ENCODE assay signal across 8 mouse cellular contexts in the genomic region with DNA sequence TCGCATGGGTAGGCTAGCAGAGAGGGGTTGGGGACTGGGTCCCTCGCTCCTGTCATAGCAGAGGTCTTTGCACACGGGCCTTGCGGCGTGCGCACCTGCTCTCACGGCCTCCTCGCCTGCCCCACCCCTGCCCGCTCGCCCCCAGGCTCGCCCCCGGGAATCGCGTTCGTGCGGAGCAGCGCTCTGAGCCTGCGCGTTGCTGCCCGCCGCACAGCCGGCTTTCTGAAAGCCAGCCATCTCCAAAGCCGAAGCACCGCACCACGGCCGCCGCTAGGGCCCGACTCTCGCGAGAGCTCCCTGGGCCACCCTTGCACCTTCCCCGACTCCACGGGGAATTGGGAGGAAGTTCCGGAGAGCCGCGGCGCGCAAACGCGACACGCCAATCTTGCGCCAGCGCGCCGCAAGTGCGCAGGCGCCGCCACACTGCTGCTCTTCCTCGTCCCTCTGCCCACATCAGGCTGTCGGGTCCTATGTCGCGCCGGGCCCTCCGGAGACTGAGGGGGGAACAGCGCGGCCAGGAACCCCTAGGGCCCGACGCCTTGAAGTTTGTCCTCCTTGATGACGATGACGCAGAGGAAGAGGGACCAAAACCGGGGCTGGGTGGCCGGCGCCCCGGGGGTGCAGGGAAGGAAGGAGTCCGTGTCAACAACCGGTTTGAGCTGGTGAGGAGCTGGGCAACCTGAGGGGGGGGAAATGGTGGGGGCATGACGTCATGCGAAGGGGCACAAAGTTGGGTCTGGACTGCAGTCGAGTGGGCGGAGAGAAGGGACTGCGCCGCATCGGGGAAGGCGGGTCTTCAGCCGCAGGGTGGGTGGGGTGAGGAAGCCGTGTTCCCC. TPM values are rescaled to one million over a fixed set of nuclear protein-coding genes. Genes with fewer than 3 reads are reported as not detected.
A peak's percentile ranks its signal among the peaks of the same experiment; 100 is the strongest.
DNase-seq lines count a peak whose midpoint lies in the region; ATAC-seq and TF ChIP-seq lines count a peak whose summit lies in the region.

A gene (plus strand): TSS at position 351 of the 836 bp plus-strand sequence.

- WGBS in embryonic facial prominence, embryonic 14.5 days: under 1% methylated on average over 70 of the region's 75 CpGs
- WGBS in limb, embryonic 14.5 days: under 1% methylated on average over 62 of the region's 75 CpGs
- WGBS in midbrain, postnatal 0 days: under 1% methylated on average over 75 of the region's 75 CpGs

- H3K4me3 ChIP-seq in embryonic facial prominence, embryonic 14.5 days (ENCODE audit: low read depth, low read length): peak within 1 kb of the TSS; percentile 93
- peak within 1 kb of the TSS; percentile 63 for H3K4me3 ChIP-seq in limb, embryonic 14.5 days (replicated peaks; ENCODE audit: low read length)
- H3K4me3 ChIP-seq in midbrain, postnatal 0 days (ENCODE audit: low read depth, low read length): peak within 1 kb of the TSS; percentile 61

- H3K9ac ChIP-seq in embryonic facial prominence, embryonic 14.5 days (ENCODE audit: low read depth, low read length): peak within 1 kb of the TSS; percentile 97
- peak within 1 kb of the TSS; percentile 71 for H3K9ac ChIP-seq in limb, embryonic 14.5 days (ENCODE audit: low read depth, low read length, severe bottlenecking)
- H3K9ac ChIP-seq in midbrain, postnatal 0 days (replicated peaks; ENCODE audit: low read length, poor library complexity, severe bottlenecking): peak within 1 kb of the TSS; percentile 85

- peak; percentile 87; the same call in 1 of the 2 replicates for TF ChIP-seq POLR2A in limb, embryonic 14.5 days (IDR thresholded peaks at IDR 0.05; ENCODE audit: borderline replicate concordance, extremely low read depth, insufficient read depth, insufficient read length)

- peak; percentile 91 for DNase-seq in 3T3-L1 (ENCODE audit: low read depth, low spot score)
- peak; percentile 87 to 94 for DNase-seq in adrenal gland, postnatal 4 days (ENCODE audit: low spot score in 2 of 2)
- DNase-seq in embryonic facial prominence, embryonic 14.5 days (ENCODE audit: low spot score): peak; percentile 98
- peak; percentile 93 for DNase-seq in heart, adult 8-10 months (ENCODE audit: low spot score)
- peak; percentile 96 for DNase-seq in kidney, adult 9 months
- DNase-seq in limb, embryonic 14.5 days (ENCODE audit: low spot score): peak; percentile 93
- DNase-seq in midbrain, postnatal 0 days (ENCODE audit: low spot score): peak; percentile 99
- peak; percentile 84 to 92 for DNase-seq in spleen, postnatal 14 days (ENCODE audit: low spot score in 2 of 2)

- no peaks in the 10 kb centered on the region; the same call in 1 of the 2 replicates for H3K27me3 ChIP-seq in embryonic facial prominence, embryonic 14.5 days (replicated peaks; ENCODE audit: control insufficient read depth, insufficient read depth, low read length)
- H3K27me3 ChIP-seq in limb, embryonic 14.5 days (ENCODE audit: control insufficient read depth, insufficient read depth, low read length): no peaks in the 10 kb centered on the region
- no peaks in the 10 kb centered on the region for H3K27me3 ChIP-seq in midbrain, postnatal 0 days (ENCODE audit: insufficient read depth, low read length)

- peak; percentile 79 for TF ChIP-seq CTCF in midbrain, postnatal 0 days (IDR thresholded peaks at IDR 0.05)

- peak within 1 kb of the TSS; percentile 83 for H3K4me2 ChIP-seq in embryonic facial prominence, embryonic 14.5 days (ENCODE audit: low read depth, low read length)
- H3K4me2 ChIP-seq in limb, embryonic 14.5 days (replicated peaks; ENCODE audit: low read depth, low read length, severe bottlenecking): peak within 1 kb of the TSS; percentile 73
- peak within 1 kb of the TSS; percentile 52 for H3K4me2 ChIP-seq in midbrain, postnatal 0 days (ENCODE audit: low read depth, low read length, poor library complexity, severe bottlenecking)

- 0 out of 2 replicates have a peak, but pooled peaks cover 11% of the 10 kb centered on the region for H3K36me3 ChIP-seq in embryonic facial prominence, embryonic 14.5 days (ENCODE audit: control insufficient read depth, insufficient read depth, low read length)
- H3K36me3 ChIP-seq in limb, embryonic 14.5 days (ENCODE audit: control insufficient read depth, insufficient read depth, low read length): peaks cover 5% of the 10 kb centered on the region; the same call in 1 of the 2 replicates
- peaks cover 17% of the 10 kb centered on the region for H3K36me3 ChIP-seq in midbrain, postnatal 0 days (ENCODE audit: insufficient read depth, low read length)

- ATAC-seq in embryonic facial prominence, embryonic 14.5 days (ENCODE audit: low read depth): peak; percentile 96
- peak; percentile 90 for ATAC-seq in limb, embryonic 14.5 days (ENCODE audit: low FRiP score, low read depth)
- ATAC-seq in midbrain, postnatal 0 days (ENCODE audit: low FRiP score): peak; percentile 93

- H3K9me3 ChIP-seq in embryonic facial prominence, embryonic 14.5 days (ENCODE audit: control insufficient read depth, low read length): no peaks in the 10 kb centered on the region
- H3K9me3 ChIP-seq in limb, embryonic 14.5 days (ENCODE audit: control insufficient read depth, low read length): no peaks in the 10 kb centered on the region
- H3K9me3 ChIP-seq in midbrain, postnatal 0 days (ENCODE audit: low read length): no peaks in the 10 kb centered on the region

- H3K4me1 ChIP-seq in embryonic facial prominence, embryonic 14.5 days (ENCODE audit: control insufficient read depth, insufficient read depth, low read length): peaks cover 11% of the 10 kb centered on the region
- peaks cover 5% of the 10 kb centered on the region for H3K4me1 ChIP-seq in limb, embryonic 14.5 days (ENCODE audit: control insufficient read depth, insufficient read depth, low read length)
- peaks cover 8% of the 10 kb centered on the region; the same call in 1 of the 2 replicates for H3K4me1 ChIP-seq in midbrain, postnatal 0 days (ENCODE audit: insufficient read depth, low read length)

- H3K27ac ChIP-seq in embryonic facial prominence, embryonic 14.5 days (replicated peaks; ENCODE audit: low read depth, low read length): peak within 1 kb of the TSS; percentile 98
- peak within 1 kb of the TSS; percentile 89 for H3K27ac ChIP-seq in limb, embryonic 14.5 days (replicated peaks; ENCODE audit: low read depth, low read length)
- peak within 1 kb of the TSS; percentile 94 for H3K27ac ChIP-seq in midbrain, postnatal 0 days (ENCODE audit: low read depth, low read length)

RNA-seq across cellular contexts. Expression of the gene that starts here (rescaled TPM):
- total RNA-seq in adrenal gland, postnatal 4 days (2021): 100 to 1,000 TPM; 221 to 224 TPM
- polyA plus RNA-seq in embryonic facial prominence, embryonic 14.5 days (2014; fragmentation: Nextera tagmentation; extraction: Ambion mirVana): 159 and 163 TPM in 2 replicates
- total RNA-seq in heart, adult 8-10 months (2022): 100 to 1,000 TPM; 135 to 187 (median 158) TPM
- 193 and 207 TPM in 2 replicates for polyA plus RNA-seq in limb, embryonic 14.5 days (2012; rRNA removed)
- 153 and 155 TPM in 2 replicates for polyA plus RNA-seq in limb, embryonic 14.5 days (2014; fragmentation: Nextera tagmentation; extraction: Ambion mirVana)
- total RNA-seq in midbrain, postnatal 0 days (2014; rRNA removed): 538 and 541 TPM in 2 replicates
- 413 and 416 TPM in 2 replicates for polyA plus RNA-seq in midbrain, postnatal 0 days (2015; fragmentation: Nextera tagmentation; extraction: Ambion mirVana)

Comparison
In these comparisons a context has a peak if more than half of its experiments do, and no peak if none do; other contexts are left out.
1. Peak in every context shown above with its lines: DNase-seq, ATAC-seq, H3K4me3 ChIP-seq and H3K27ac ChIP-seq.